Mouse (Mus musculus): ENCODE results near the gene Mapk8ip1. TPM values are rescaled to one million over a fixed set of nuclear protein-coding genes. Genes with fewer than 3 reads are reported as not detected.
A peak's percentile ranks its signal among the peaks of the same experiment; 100 is the strongest.

The Mapk8ip1 gene
- polyA plus RNA-seq, 1 experiment from 2014 or later: 58.3 TPM

GRCm38 (mm10) chr2:92360186-92360823, 40.8 kb downstream of the Mapk8ip1 start:
- no peak for DNase-seq (ENCODE audit: low spot score)
- H3K27me3 ChIP-seq (ENCODE audit: low read depth, poor library complexity, severe bottlenecking): no peaks in the 10 kb centered on the region

DNA sequence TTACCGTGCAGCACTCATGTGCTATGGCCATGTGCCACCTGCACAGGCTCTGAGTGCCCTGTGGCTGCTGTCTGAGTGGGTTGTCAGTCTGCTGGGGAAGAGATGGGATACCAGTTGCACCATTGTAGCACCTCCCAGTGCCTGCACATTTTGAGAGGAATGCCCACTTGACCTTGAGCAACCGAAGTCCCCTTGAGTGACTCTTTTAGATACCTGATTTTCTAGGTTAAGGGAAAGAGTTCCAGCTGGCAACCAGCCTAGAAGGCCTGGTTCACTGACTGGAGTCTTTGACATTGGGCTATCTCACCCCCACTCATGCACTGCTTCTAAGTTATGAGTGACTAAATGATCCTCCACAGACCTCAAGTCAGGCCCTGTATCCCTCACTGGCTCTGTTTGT, 41.8 kb downstream of the Mapk8ip1 start:
- 89% methylated on average over 2 of the region's 2 CpGs for WGBS
- Histone ChIP-seq H3K27ac (replicated peaks) (no peak overlapping the region), H3K4me3 (no peak overlapping the region), H3K9me3 (replicated peaks) (no peaks in the 10 kb centered on the region), H3K27me3 (ENCODE audit: low read depth, poor library complexity, severe bottlenecking) (no peaks in the 10 kb centered on the region), H3K36me3 (peaks cover 83% of the 10 kb centered on the region), H3K4me1 (peaks cover 18% of the 10 kb centered on the region)
- no peak for DNase-seq (ENCODE audit: low spot score)

More at GRCm38 (mm10) chr2:92360186-92360823, 40.8 kb downstream of the Mapk8ip1 start:
- H3K36me3 ChIP-seq: peaks cover 90% of the 10 kb centered on the region
- H3K4me1 ChIP-seq: peaks cover 16% of the 10 kb centered on the region
- H3K27ac ChIP-seq (replicated peaks): 0 out of 2 replicates have a peak overlapping the region, but pooled peaks have one; percentile 23
- H3K4me3 ChIP-seq: no peak overlapping the region
- 69% methylated on average over 25 of the region's 25 CpGs for WGBS
- H3K9me3 ChIP-seq (replicated peaks): no peaks in the 10 kb centered on the region

- WGBS: 70% methylated on average over 6 of the region's 6 CpGs
These were observed 46.8 kb downstream of the Mapk8ip1 start for GRCm38 (mm10) chr2:92354224-92354623.

DNA sequence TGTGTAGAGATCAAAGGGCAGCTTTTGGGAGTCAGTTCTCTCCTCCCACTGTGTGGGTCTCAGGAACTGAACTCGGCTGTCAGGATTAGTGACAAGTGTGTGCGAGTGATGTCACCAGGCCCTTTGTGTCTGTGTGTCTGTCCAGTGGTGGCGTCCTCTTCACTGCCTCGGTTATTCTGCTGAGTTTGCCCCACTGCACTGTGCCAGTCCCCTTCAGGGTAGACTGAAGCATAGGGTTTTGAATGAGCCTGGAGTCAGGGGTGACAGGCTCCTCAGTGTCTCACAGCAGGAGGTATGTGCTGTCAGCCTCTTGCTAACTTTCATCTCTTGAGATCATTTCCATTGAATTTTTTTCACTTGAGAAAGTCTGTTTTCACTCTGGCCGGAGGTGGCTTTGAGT, 47.7 kb downstream of the Mapk8ip1 start:
- peaks cover 85% of the 10 kb centered on the region for H3K36me3 ChIP-seq
- no peaks in the 10 kb centered on the region for H3K27me3 ChIP-seq (ENCODE audit: low read depth, poor library complexity, severe bottlenecking)
- H3K4me3 ChIP-seq: no peak overlapping the region
- WGBS: 39% methylated on average over 5 of the region's 5 CpGs
- H3K4me1 ChIP-seq: peaks cover 18% of the 10 kb centered on the region
- DNase-seq (ENCODE audit: low spot score): peak; percentile 33
- no peaks in the 10 kb centered on the region for H3K9me3 ChIP-seq (replicated peaks)
- 0 out of 2 replicates have a peak overlapping the region, but pooled peaks have one; percentile 5 for H3K27ac ChIP-seq (replicated peaks)

More at GRCm38 (mm10) chr2:92354224-92354623, 46.8 kb downstream of the Mapk8ip1 start:
- Histone ChIP-seq H3K4me1 (peaks cover 18% of the 10 kb centered on the region), H3K4me3 (no peak overlapping the region), H3K27me3 (ENCODE audit: low read depth, poor library complexity, severe bottlenecking) (no peaks in the 10 kb centered on the region), H3K9me3 (replicated peaks) (no peaks in the 10 kb centered on the region), H3K36me3 (peaks cover 85% of the 10 kb centered on the region), H3K27ac (replicated peaks) (0 out of 2 replicates have a peak overlapping the region, but pooled peaks have one; percentile 19)
- DNase-seq (ENCODE audit: low spot score): no peak

DNA sequence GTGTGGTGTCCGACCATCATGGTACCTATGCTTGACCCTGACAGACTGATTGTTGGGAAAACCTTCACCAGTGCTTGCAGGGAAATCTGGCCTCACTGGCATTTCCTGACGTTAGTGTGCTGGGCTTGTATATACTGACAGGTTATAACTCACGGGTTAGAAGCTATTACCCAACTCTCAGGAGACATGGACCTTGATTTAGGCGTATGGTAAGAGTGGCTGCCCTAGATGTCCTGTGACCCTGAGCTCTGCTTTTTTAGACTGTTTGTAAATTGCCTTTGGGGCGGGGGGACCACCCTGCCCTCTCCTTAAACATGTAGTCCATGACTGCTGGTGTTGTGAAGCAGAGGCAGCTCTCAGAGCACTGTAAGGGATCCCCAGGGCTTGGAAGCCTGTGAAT, 50.4 kb downstream of the Mapk8ip1 start:
- Histone ChIP-seq H3K27ac (replicated peaks) (no peak overlapping the region), H3K4me3 (no peak overlapping the region), H3K36me3 (peaks cover 84% of the 10 kb centered on the region), H3K9me3 (replicated peaks) (no peaks in the 10 kb centered on the region), H3K27me3 (ENCODE audit: low read depth, poor library complexity, severe bottlenecking) (no peaks in the 10 kb centered on the region), H3K4me1 (peaks cover 18% of the 10 kb centered on the region)
- no peak for DNase-seq (ENCODE audit: low spot score)
- WGBS: 87% methylated on average over 5 of the region's 5 CpGs

GRCm38 (mm10) chr2:92349589-92350425, 51.3 kb downstream of the Mapk8ip1 start:
- H3K27me3 ChIP-seq (ENCODE audit: low read depth, poor library complexity, severe bottlenecking): no peaks in the 10 kb centered on the region
- no peak for DNase-seq (ENCODE audit: low spot score)
- 77% methylated on average over 6 of the region's 6 CpGs for WGBS
- no peak overlapping the region for H3K4me3 ChIP-seq
- H3K27ac ChIP-seq (replicated peaks): no peak overlapping the region
- peaks cover 18% of the 10 kb centered on the region for H3K4me1 ChIP-seq
- H3K9me3 ChIP-seq (replicated peaks): no peaks in the 10 kb centered on the region
- peaks cover 87% of the 10 kb centered on the region for H3K36me3 ChIP-seq

DNA sequence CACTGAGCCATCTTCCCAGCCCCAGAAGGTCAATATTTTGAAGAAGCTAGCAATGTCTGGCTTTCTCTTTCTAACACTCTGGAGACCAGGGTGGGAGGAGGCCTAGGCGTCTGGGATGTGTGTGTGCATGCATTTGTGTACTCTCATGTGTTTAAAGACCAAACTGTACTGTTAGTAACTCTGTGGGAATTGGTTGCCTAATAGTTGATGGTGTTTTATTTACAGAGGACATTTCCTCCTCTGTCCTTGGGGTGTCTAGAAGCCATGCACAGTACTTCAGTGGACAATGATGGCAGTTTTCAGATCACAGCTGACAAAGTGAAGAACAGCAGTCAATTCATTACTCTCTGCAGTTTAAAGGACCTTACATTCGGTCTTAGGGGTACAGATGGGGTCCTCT, 53.9 kb downstream of the Mapk8ip1 start:
- 96% methylated on average over 2 of the region's 2 CpGs for WGBS

GRCm38 (mm10) chr2:92342418-92342817, 58.6 kb downstream of the Mapk8ip1 start:
- no peaks in the 10 kb centered on the region for H3K27me3 ChIP-seq (ENCODE audit: low read depth, poor library complexity, severe bottlenecking)
- H3K27ac ChIP-seq (replicated peaks): no peak overlapping the region
- peaks cover 85% of the 10 kb centered on the region for H3K36me3 ChIP-seq
- H3K9me3 ChIP-seq (replicated peaks): no peaks in the 10 kb centered on the region
- H3K4me1 ChIP-seq: no peaks in the 10 kb centered on the region
- no peak overlapping the region for H3K4me3 ChIP-seq
- no peak for DNase-seq (ENCODE audit: low spot score)

More for the DNA sequence above, 53.9 kb downstream of the Mapk8ip1 start:
- H3K4me1 ChIP-seq: peaks cover 4% of the 10 kb centered on the region; the same call in 1 of the 2 replicates
- no peaks in the 10 kb centered on the region for H3K27me3 ChIP-seq (ENCODE audit: low read depth, poor library complexity, severe bottlenecking)
- H3K27ac ChIP-seq (replicated peaks): no peak overlapping the region
- H3K36me3 ChIP-seq: peaks cover 84% of the 10 kb centered on the region
- no peak for DNase-seq (ENCODE audit: low spot score)
- no peaks in the 10 kb centered on the region for H3K9me3 ChIP-seq (replicated peaks)
- H3K4me3 ChIP-seq: no peak overlapping the region

Small RNA genes within 50 kb of the gene (microRNA-seq; reads per million reads assigned to microRNA genes)
- gene Mir7000: not detected

Other genes with a start within 250 kb of the Mapk8ip1 start
- gene Pex16, start 26.6 kb downstream of the Mapk8ip1 start, polyA plus RNA-seq (2016; fragmentation: Nextera tagmentation; extraction: Ambion mirVana): 26.1 and 27.1 TPM in 2 replicates
- 16.2 and 25.6 TPM in 2 replicates for gene Large2, start 26.4 kb downstream of the Mapk8ip1 start, polyA plus RNA-seq (2016; fragmentation: Nextera tagmentation; extraction: Ambion mirVana)
- 4.1 and 5.2 TPM in 2 replicates for gene 1700029I15Rik, start 18.7 kb downstream of the Mapk8ip1 start, polyA plus RNA-seq (2016; fragmentation: Nextera tagmentation; extraction: Ambion mirVana)
- gene Cry2, start 32.8 kb upstream of the Mapk8ip1 start, polyA plus RNA-seq (2016; fragmentation: Nextera tagmentation; extraction: Ambion mirVana): 32.8 and 36.2 TPM in 2 replicates
- 12.8 and 15.1 TPM in 2 replicates for gene Slc35c1, start 59.3 kb upstream of the Mapk8ip1 start, polyA plus RNA-seq (2016; fragmentation: Nextera tagmentation; extraction: Ambion mirVana)
- 5.1 and 5.7 TPM in 2 replicates for gene Chst1, start 198.4 kb upstream of the Mapk8ip1 start, polyA plus RNA-seq (2016; fragmentation: Nextera tagmentation; extraction: Ambion mirVana)